Mouse (Mus musculus): ENCODE results near the gene Cltb. TPM values are rescaled to one million over a fixed set of nuclear protein-coding genes. Genes with fewer than 3 reads are reported as not detected.

The Cltb gene
- polyA plus RNA-seq, 1 experiment from 2014 or later, result 76.9 TPM

DNA sequence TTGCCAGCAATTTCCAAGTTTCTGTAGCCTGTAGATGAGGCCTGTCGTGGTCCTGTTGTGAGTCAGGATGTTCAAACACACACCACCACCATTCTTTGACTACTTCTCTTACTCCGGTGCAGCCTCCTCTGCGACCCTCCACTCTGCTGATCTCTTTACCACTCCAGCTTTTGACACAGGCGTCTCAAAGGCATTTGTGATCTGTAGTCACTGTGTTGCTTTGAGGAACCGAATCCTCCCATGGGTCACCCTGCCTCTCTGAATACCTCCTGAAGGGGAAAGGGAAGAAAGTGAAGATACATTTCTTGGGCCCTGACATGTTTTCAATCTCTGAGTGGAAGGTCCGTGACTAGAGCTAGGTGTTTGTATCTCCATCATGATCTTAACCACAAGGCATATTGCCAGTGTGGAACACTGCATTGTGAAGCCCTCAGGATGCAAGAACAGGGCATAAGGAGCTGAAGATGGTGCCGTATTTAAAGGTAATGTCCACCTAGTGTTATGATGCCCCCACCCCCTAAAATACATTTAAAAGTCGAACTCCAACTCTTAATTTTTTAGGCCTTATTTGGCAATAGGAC lies 19.3 kb downstream of the Cltb start:
- 85% methylated on average over 8 of the region's 8 CpGs for WGBS

DNA sequence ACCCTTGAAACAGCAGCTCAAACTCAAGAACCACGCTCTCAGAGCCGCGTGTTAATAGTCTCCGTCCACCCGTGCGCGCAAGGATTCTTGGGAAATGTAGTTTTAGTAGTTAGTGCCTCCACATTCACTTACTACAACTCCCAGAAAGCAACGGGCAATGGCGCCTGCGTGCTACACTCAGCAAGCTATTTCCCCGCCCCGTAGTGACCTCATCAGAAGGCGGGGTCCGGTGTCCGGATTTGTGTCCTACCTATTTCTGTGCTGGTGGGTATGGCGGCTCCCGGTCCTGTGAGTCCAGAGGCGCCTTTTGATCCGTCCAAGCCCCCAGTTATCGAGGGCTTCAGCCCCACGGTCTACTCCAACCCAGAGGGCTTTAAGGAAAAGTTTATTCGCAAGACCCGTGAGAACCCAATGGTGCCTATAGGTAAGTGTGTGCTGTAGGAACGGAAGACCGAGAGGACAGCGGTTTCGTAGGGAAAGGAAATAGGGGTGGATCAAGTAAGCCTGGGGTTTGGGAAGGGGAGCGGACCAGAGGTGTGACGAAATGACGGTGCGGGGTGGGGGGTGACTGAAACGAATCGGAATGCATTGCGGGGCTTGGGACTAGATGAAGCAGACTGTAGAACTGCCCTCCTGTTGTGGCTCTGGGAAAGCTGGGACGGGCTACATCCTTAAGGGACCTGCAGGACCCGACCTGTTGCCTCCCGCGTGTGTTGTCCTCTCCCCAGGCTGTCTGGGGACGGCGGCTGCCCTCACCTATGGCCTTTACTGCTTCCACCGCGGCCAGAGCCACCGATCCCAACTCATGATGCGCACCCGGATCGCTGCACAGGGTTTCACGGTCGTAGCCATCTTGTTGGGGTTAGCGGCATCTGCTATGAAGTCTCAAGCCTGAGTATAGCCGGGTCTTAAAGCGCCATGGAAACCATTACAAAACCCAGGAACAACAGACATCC lies 20.9 kb downstream of the Cltb start, which contains the start of the genes Nop16 and Higd2a:
Gene Nop16 (minus strand): TSS at position 95 of the 956 bp plus-strand sequence.
Gene Higd2a (plus strand): TSS at position 212 of the 956 bp plus-strand sequence.
- H3K36me3 ChIP-seq, result 0 out of 2 replicates have a peak, but pooled peaks cover 8% of the 10 kb centered on the region
- H3K4me3 ChIP-seq (replicated peaks), result peak within 1 kb of the TSS; percentile 91
- under 1% methylated on average over 51 of the region's 51 CpGs for WGBS
- H3K27me3 ChIP-seq (replicated peaks), result no peaks in the 10 kb centered on the region
- H3K4me2 ChIP-seq (replicated peaks), result peak within 1 kb of the TSS; percentile 78
- peak within 1 kb of the TSS; percentile 92 for H3K9ac ChIP-seq
- peak within 1 kb of the TSS; percentile 87 for H3K27ac ChIP-seq
- ATAC-seq, result peak; percentile 98
- peaks cover 8% of the 10 kb centered on the region for H3K4me1 ChIP-seq (replicated peaks)
- H3K9me3 ChIP-seq, result no peaks in the 10 kb centered on the region

More for the DNA sequence above, 19.3 kb downstream of the Cltb start:
- H3K36me3 ChIP-seq, result 0 out of 2 replicates have a peak, but pooled peaks cover 3% of the 10 kb centered on the region
- H3K27ac ChIP-seq, result no peak overlapping the region
- no peaks in the 10 kb centered on the region for H3K27me3 ChIP-seq (replicated peaks)
- H3K9me3 ChIP-seq, result no peaks in the 10 kb centered on the region
- H3K4me1 ChIP-seq (replicated peaks), result peaks cover 15% of the 10 kb centered on the region
- H3K4me3 ChIP-seq (replicated peaks), result no peak overlapping the region
- H3K4me2 ChIP-seq (replicated peaks), result 0 out of 2 replicates have a peak overlapping the region, but pooled peaks have one; percentile 5
- no peak overlapping the region for H3K9ac ChIP-seq
- no peak for ATAC-seq

DNA sequence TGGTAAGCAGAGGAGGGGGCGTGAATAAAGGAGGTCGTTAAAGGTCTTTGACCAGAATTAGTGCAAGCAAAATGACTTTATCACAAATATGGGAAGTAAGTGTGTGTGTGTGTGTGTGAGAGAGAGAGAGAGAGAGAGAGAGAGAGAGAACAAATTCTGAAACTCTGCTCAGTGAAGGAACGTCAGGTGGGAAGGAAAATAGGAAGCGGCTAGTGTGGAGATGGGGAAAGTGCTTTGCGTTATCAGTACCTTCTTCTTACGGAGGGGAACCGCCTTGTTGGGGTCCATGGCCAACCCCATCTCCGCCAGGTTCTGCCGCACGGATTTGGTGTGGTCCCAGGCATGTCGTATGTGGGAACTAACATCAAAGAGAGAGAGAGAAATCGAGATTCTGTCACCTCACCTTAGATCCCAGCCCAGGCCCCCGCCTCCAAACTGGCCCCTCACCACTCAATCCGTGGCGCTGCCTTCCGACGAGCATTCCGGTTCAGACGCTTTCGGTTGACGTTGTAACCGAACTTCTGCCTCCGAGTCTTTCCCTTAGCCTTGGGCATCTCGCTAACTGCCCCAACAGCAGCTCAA lies 21.6 kb downstream of the Cltb start:
- H3K27me3 ChIP-seq (replicated peaks), result no peaks in the 10 kb centered on the region
- 0 out of 2 replicates have a peak, but pooled peaks cover 11% of the 10 kb centered on the region for H3K36me3 ChIP-seq
- peak overlapping the region; percentile 51; the same call in 1 of the 2 replicates for H3K27ac ChIP-seq
- no peaks in the 10 kb centered on the region for H3K9me3 ChIP-seq
- H3K4me2 ChIP-seq (replicated peaks), result peak overlapping the region; percentile 62
- 1% methylated on average over 24 of the region's 24 CpGs for WGBS
- peaks cover 8% of the 10 kb centered on the region for H3K4me1 ChIP-seq (replicated peaks)
- peak overlapping the region; percentile 91 for H3K4me3 ChIP-seq (replicated peaks)
- peak; percentile 48 for ATAC-seq
- H3K9ac ChIP-seq, result peak overlapping the region; percentile 71

DNA sequence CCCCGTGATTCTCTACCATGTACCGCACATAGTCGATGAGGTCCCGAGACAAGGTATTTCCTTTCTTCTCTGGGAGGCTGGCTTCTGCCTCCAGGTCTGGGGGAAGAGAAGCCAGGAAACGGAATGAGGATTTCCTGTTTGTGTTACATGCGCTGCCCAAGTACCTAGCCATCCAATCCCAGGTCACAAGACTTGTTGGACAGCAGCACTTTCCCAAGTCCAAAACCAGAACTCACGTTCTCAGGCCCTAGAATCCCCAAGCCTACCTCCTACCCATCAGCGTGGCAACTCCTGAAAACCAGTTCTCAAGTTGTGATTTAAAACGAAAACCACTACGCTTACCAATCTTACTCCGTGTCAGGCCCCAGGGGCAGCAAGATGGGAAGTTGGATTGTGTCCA lies 25.3 kb downstream of the Cltb start:
- Histone ChIP-seq H3K9me3 (no peaks in the 10 kb centered on the region), H3K4me3 (replicated peaks) (no peak overlapping the region), H3K27ac (no peak overlapping the region), H3K27me3 (replicated peaks) (no peaks in the 10 kb centered on the region), H3K36me3 (peaks cover 27% of the 10 kb centered on the region), H3K9ac (no peak overlapping the region), H3K4me2 (replicated peaks) (no peak overlapping the region), H3K4me1 (replicated peaks) (peaks cover 9% of the 10 kb centered on the region; the same call in 1 of the 2 replicates)
- WGBS, result 90% methylated on average over 11 of the region's 11 CpGs
- ATAC-seq, result no peak

GRCm38 (mm10) chr13:54582860-54583259 lies 28.3 kb downstream of the Cltb start:
- H3K9me3 ChIP-seq, result no peaks in the 10 kb centered on the region
- peak; percentile 37; the same call in 1 of the 2 replicates for ATAC-seq
- no peak overlapping the region for H3K4me3 ChIP-seq (replicated peaks)
- peaks cover 10% of the 10 kb centered on the region; the same call in 1 of the 2 replicates for H3K4me1 ChIP-seq (replicated peaks)
- no peaks in the 10 kb centered on the region for H3K27me3 ChIP-seq (replicated peaks)
- 67% methylated on average over 5 of the region's 5 CpGs for WGBS
- no peak overlapping the region for H3K4me2 ChIP-seq (replicated peaks)
- no peak overlapping the region for H3K9ac ChIP-seq
- no peak overlapping the region for H3K27ac ChIP-seq
- H3K36me3 ChIP-seq, result peaks cover 35% of the 10 kb centered on the region

GRCm38 (mm10) chr13:54582126-54582525 lies 29.0 kb downstream of the Cltb start:
- no peak overlapping the region for H3K4me2 ChIP-seq (replicated peaks)
- no peak overlapping the region for H3K27ac ChIP-seq
- peaks cover 35% of the 10 kb centered on the region for H3K36me3 ChIP-seq
- peaks cover 10% of the 10 kb centered on the region; the same call in 1 of the 2 replicates for H3K4me1 ChIP-seq (replicated peaks)
- no peak overlapping the region for H3K4me3 ChIP-seq (replicated peaks)
- ATAC-seq, result 0 out of 2 replicates have a peak, but pooled peaks have one; percentile 15
- no peaks in the 10 kb centered on the region for H3K27me3 ChIP-seq (replicated peaks)
- no peaks in the 10 kb centered on the region for H3K9me3 ChIP-seq
- WGBS, result 64% methylated on average over 10 of the region's 10 CpGs
- no peak overlapping the region for H3K9ac ChIP-seq

DNA sequence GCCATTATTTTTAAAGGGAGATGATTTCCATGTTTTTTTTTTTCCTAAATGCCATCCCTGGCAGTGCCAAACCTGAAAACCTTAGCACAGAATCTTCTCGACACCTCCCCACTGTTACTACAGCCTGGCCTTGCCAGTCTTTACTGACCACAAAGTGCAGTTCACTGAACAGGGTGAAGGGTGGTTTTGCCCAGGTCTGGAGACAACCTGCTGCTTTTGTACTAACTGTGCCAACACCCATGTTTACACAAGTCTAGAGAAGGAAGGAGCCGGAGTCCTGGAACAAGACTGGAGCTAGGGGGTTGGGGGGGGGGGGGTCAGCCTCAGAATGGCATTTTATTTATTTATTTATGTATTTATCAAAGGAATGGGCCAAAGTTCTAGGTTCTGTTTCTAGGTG lies 29.8 kb downstream of the Cltb start:
- Histone ChIP-seq H3K27me3 (replicated peaks) (no peaks in the 10 kb centered on the region), H3K27ac (no peak overlapping the region), H3K4me2 (replicated peaks) (no peak overlapping the region), H3K4me3 (replicated peaks) (no peak overlapping the region), H3K9ac (no peak overlapping the region), H3K9me3 (no peaks in the 10 kb centered on the region), H3K36me3 (peaks cover 35% of the 10 kb centered on the region), H3K4me1 (replicated peaks) (peaks cover 10% of the 10 kb centered on the region; the same call in 1 of the 2 replicates)
- WGBS, result 60% methylated on average over 2 of the region's 2 CpGs
- no peak for ATAC-seq

GRCm38 (mm10) chr13:54577652-54578507 lies 33.3 kb downstream of the Cltb start:
- no peaks in the 10 kb centered on the region for H3K27me3 ChIP-seq (replicated peaks)
- H3K4me2 ChIP-seq (replicated peaks), result no peak overlapping the region
- peaks cover 16% of the 10 kb centered on the region for H3K4me1 ChIP-seq (replicated peaks)
- no peaks in the 10 kb centered on the region for H3K9me3 ChIP-seq
- no peak for ATAC-seq
- peaks cover 18% of the 10 kb centered on the region for H3K36me3 ChIP-seq
- H3K4me3 ChIP-seq (replicated peaks), result no peak overlapping the region
- WGBS, result 82% methylated on average over 21 of the region's 21 CpGs
- no peak overlapping the region for H3K9ac ChIP-seq
- no peak overlapping the region for H3K27ac ChIP-seq

- Histone ChIP-seq H3K27ac (peak overlapping the region; percentile 85; the same call in 1 of the 2 replicates), H3K27me3 (replicated peaks) (no peaks in the 10 kb centered on the region), H3K4me1 (replicated peaks) (peaks cover 6% of the 10 kb centered on the region), H3K9ac (peak overlapping the region; percentile 96), H3K4me3 (replicated peaks) (peak overlapping the region; percentile 99), H3K4me2 (replicated peaks) (peak overlapping the region; percentile 90), H3K36me3 (peaks cover 11% of the 10 kb centered on the region; the same call in 1 of the 2 replicates), H3K9me3 (no peaks in the 10 kb centered on the region)
- 1% methylated on average over 19 of the region's 19 CpGs for WGBS
- peak; percentile 34 for ATAC-seq
Measured at GRCm38 (mm10) chr13:54575489-54575888, 35.7 kb downstream of the Cltb start.

DNA sequence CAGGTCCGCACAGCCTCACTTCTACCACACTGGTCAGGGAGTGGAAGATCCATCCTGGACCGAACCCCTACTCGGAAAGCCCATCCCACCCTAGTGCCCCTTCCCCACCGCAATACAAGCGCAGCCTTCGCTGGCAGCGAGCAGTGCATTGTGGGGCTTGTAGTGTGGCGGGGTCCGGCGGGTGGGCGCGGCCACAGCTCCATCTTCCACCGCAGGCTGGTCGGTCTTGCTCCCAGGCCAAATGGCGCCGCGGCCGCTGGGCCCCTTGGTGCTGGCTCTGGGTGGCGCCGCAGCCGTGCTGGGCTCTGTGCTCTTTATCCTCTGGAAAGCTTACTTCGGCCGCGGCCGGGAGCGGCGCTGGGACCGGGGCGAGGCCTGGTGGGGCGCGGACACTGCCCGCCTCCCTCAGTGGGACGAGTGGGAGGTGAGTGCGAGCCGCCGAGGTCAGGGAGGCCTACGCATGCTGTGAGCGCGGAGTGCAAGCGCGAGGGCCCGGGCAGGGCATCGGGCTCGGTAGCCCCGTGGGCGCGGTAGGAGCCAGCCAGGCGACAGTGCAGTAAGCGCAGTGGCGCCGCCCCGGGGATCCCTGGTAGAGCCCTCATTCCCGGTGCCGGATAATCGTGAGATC lies 36.2 kb downstream of the Cltb start, which contains the start of gene Arl10:
Gene Arl10 (plus strand): TSS at position 162 of the 628 bp plus-strand sequence.
- Histone ChIP-seq H3K4me2 (replicated peaks) (peak within 1 kb of the TSS; percentile 90), H3K27me3 (replicated peaks) (no peaks in the 10 kb centered on the region), H3K36me3 (peaks cover 11% of the 10 kb centered on the region; the same call in 1 of the 2 replicates), H3K27ac (peak within 1 kb of the TSS; percentile 85), H3K4me3 (replicated peaks) (peak within 1 kb of the TSS; percentile 99), H3K9me3 (no peaks in the 10 kb centered on the region), H3K9ac (peak within 1 kb of the TSS; percentile 96), H3K4me1 (replicated peaks) (peaks cover 6% of the 10 kb centered on the region)
- peak; percentile 92 for ATAC-seq
- under 1% methylated on average over 55 of the region's 55 CpGs for WGBS

- no peak overlapping the region for H3K27ac ChIP-seq
- peaks cover 6% of the 10 kb centered on the region for H3K4me1 ChIP-seq (replicated peaks)
- ATAC-seq, result no peak
- H3K9me3 ChIP-seq, result no peaks in the 10 kb centered on the region
- no peak overlapping the region for H3K4me2 ChIP-seq (replicated peaks)
- H3K9ac ChIP-seq, result no peak overlapping the region
- WGBS, result 80% methylated on average over 4 of the region's 4 CpGs
- H3K36me3 ChIP-seq, result no peaks in the 10 kb centered on the region
- H3K27me3 ChIP-seq (replicated peaks), result no peaks in the 10 kb centered on the region
- H3K4me3 ChIP-seq (replicated peaks), result no peak overlapping the region
Measured at GRCm38 (mm10) chr13:54572621-54573020, 38.5 kb downstream of the Cltb start.

Measured in intestine, embryonic 15.5 days (tissue).